Mouse (Mus musculus) limb, embryonic 15.5 days (tissue): ENCODE results near the gene Mkrn2os. TPM values are rescaled to one million over a fixed set of nuclear protein-coding genes. Genes with fewer than 3 reads are reported as not detected.

Experiments used
- ATAC-seq: fragments of 200-750 bp; cut with Nextera tagmentation; 2 replicates; pipeline ENCODE4 v1.8.0; 2017; ENCODE audit warnings: low read depth, moderate TSS enrichment; ENCODE audit not compliant: insufficient number of reproducible peaks, low FRiP score, low TSS enrichment
- H3K27ac ChIP-seq: fragments of 300-500 bp; sonication (generic); 2 replicates; pipeline ENCODE4 v1.5.1; 2015; ENCODE audit warnings: moderate library complexity, mild to moderate bottlenecking, inconsistent platforms
- H3K27me3 ChIP-seq: fragments of 300-500 bp; sonication (generic); 2 replicates; pipeline ENCODE4 v1.6.1; 2015; ENCODE audit warnings: inconsistent platforms
- H3K36me3 ChIP-seq: fragments of 300-500 bp; sonication (generic); 2 replicates; pipeline ENCODE4 v1.6.1; 2015; ENCODE audit warnings: inconsistent platforms
- H3K4me1 ChIP-seq: fragments of 300-500 bp; sonication (generic); 2 replicates; pipeline ENCODE4 v1.6.1; 2015; ENCODE audit warnings: inconsistent platforms
- H3K4me2 ChIP-seq: fragments of 300-500 bp; sonication (generic); 2 replicates; pipeline ENCODE4 v1.6.1; 2015; ENCODE audit warnings: mild to moderate bottlenecking, inconsistent platforms
- H3K4me3 ChIP-seq: fragments of 300-500 bp; sonication (generic); 2 replicates; pipeline ENCODE4 v1.5.1; 2015; ENCODE audit warnings: mild to moderate bottlenecking, inconsistent platforms
- H3K9ac ChIP-seq: fragments of 300-500 bp; sonication (generic); 2 replicates; pipeline ENCODE4 v1.6.1; 2015; ENCODE audit warnings: inconsistent platforms
- H3K9me3 ChIP-seq: fragments of 300-500 bp; sonication (generic); 2 replicates; pipeline ENCODE4 v1.6.1; 2016; ENCODE audit warnings: inconsistent platforms
- WGBS: fragments of 180-500 bp; shearing (Covaris S2); methylation state at CpG from one replicate; pipeline ENCODE4 v1.1.7; 2015; 5-methylcytosine and 5-hydroxymethylcytosine counted together
- polyA plus RNA-seq: library from polyadenylated mRNA; unstranded; fragments of >200 nt; fragmentation: Nextera tagmentation; extraction: Ambion mirVana; gene quantifications from 2 replicates; pipeline ENCODE4 v1.2.1, GENCODE M21; 2015

Mkrn2os gene
- polyA plus RNA-seq, 1 experiment from 2014 or later: 0.15 TPM

- Histone ChIP-seq H3K9ac (no peak overlapping the region), H3K9me3 (no peaks in the 10 kb centered on the region), H3K4me2 (peak overlapping the region; percentile 59), H3K27ac (no peak overlapping the region), H3K27me3 (no peaks in the 10 kb centered on the region), H3K36me3 (no peaks in the 10 kb centered on the region), H3K4me3 (peak overlapping the region; percentile 32), H3K4me1 (peaks cover 8% of the 10 kb centered on the region)
- WGBS: 18% methylated on average over 26 of the region's 26 CpGs
- ATAC-seq: peak; percentile 44; the same call in 1 of the 2 replicates
Measured at GRCm38 (mm10) chr6:115538645-115539429, 53.5 kb downstream of the Mkrn2os start.

- Histone ChIP-seq H3K4me2 (no peak overlapping the region), H3K27me3 (no peaks in the 10 kb centered on the region), H3K27ac (no peak overlapping the region), H3K4me1 (peaks cover 7% of the 10 kb centered on the region), H3K9ac (no peak overlapping the region), H3K36me3 (no peaks in the 10 kb centered on the region), H3K9me3 (no peaks in the 10 kb centered on the region), H3K4me3 (no peak overlapping the region)
- 71% methylated on average over 4 of the region's 4 CpGs for WGBS
- no peak for ATAC-seq
Measured at GRCm38 (mm10) chr6:115536169-115536568, 56.2 kb downstream of the Mkrn2os start.

GRCm38 (mm10) chr6:115534617-115535016 lies 57.8 kb downstream of the Mkrn2os start:
- 50% methylated on average over 7 of the region's 7 CpGs for WGBS
- H3K4me3 ChIP-seq: no peak overlapping the region
- H3K9ac ChIP-seq: no peak overlapping the region
- no peak for ATAC-seq
- no peaks in the 10 kb centered on the region for H3K9me3 ChIP-seq
- no peaks in the 10 kb centered on the region for H3K27me3 ChIP-seq
- peaks cover 7% of the 10 kb centered on the region for H3K4me1 ChIP-seq
- H3K4me2 ChIP-seq: no peak overlapping the region
- H3K36me3 ChIP-seq: no peaks in the 10 kb centered on the region
- H3K27ac ChIP-seq: peak overlapping the region; percentile 7; the same call in 1 of the 2 replicates

Other genes starting within 250 kb of the Mkrn2os start
- gene Pparg, start 231.6 kb downstream of the Mkrn2os start, polyA plus RNA-seq: 3.6 and 4.9 TPM in 2 replicates
- gene Tsen2, start 47.9 kb downstream of the Mkrn2os start, polyA plus RNA-seq: 27.6 and 28.1 TPM in 2 replicates
- gene Mkrn2, start 9.3 kb upstream of the Mkrn2os start, polyA plus RNA-seq: 29.3 and 29.9 TPM in 2 replicates
- gene Raf1, start 84.1 kb upstream of the Mkrn2os start, polyA plus RNA-seq: 79.5 and 87.3 TPM in 2 replicates
- gene Tmem40, start 169.8 kb upstream of the Mkrn2os start, polyA plus RNA-seq: 42.0 and 45.4 TPM in 2 replicates
- 33.8 and 36.2 TPM in 2 replicates for gene Cand2, start 182.0 kb upstream of the Mkrn2os start, polyA plus RNA-seq
- gene Rpl32, start 216.2 kb upstream of the Mkrn2os start, polyA plus RNA-seq: 1,698 and 2,211 TPM in 2 replicates
- 0.21 and 0.32 TPM in 2 replicates for gene Efcab12, start 245.8 kb upstream of the Mkrn2os start, polyA plus RNA-seq